Mouse (Mus musculus) myocyte (in vitro differentiated cells): ENCODE measurements at regions not wholly inside any gene's neighbourhood (a gene's known extent, or its start where the extent isn't known, plus 50 kb on each side); places are given as distances from the start of the nearest gene placed in this dataset.

ENCODE experiments used
- H3K27me3 ChIP-seq: one replicate; pipeline ENCODE4 v1.6.1; 2011; ENCODE audit not compliant: control insufficient read depth, insufficient read depth, insufficient read length
- H3K36me3 ChIP-seq: one replicate; pipeline ENCODE4 v1.6.1; 2011; ENCODE audit not compliant: control insufficient read depth, insufficient read depth
- H3K4me2 ChIP-seq: one replicate; pipeline ENCODE4 v1.6.1; 2011; ENCODE audit warnings: low read depth, control low read depth
- H3K4me3 ChIP-seq: one replicate; pipeline ENCODE4 v1.5.1; 2011; ENCODE audit warnings: mild to moderate bottlenecking, control low read depth, moderate library complexity
- H3K79me2 ChIP-seq: one replicate; pipeline ENCODE4 v1.6.1; 2011; ENCODE audit not compliant: control insufficient read depth, insufficient read depth
- H3ac ChIP-seq: one replicate; pipeline ENCODE4 v1.6.1; 2011; ENCODE audit not compliant: control insufficient read depth, insufficient read length
- CEBPB ChIP-seq: IDR thresholded peaks from 2 replicates; pipeline ENCODE4 v1.6.1; 2011; ENCODE audit warnings: mild to moderate bottlenecking, moderate library complexity; ENCODE audit not compliant: poor library complexity, insufficient read depth, severe bottlenecking
- E2F4 ChIP-seq: IDR thresholded peaks from one replicate; pipeline ENCODE4 v1.6.1; 2011; ENCODE audit warnings: mild to moderate bottlenecking, control low read depth, moderate library complexity; ENCODE audit not compliant: insufficient read depth
- MAX ChIP-seq: IDR thresholded peaks from one replicate; pipeline ENCODE4 v1.6.1; 2011; ENCODE audit warnings: low read depth, mild to moderate bottlenecking, control low read depth
- MYOD1 ChIP-seq, 3 experiments: IDR thresholded peaks; one replicate each; pipeline ENCODE4 v1.6.1; 2011; ENCODE audit warnings: control low read depth in 2 of 3, low read depth in 2 of 3, mild to moderate bottlenecking in 2 of 3, moderate library complexity in 1 of 3; ENCODE audit not compliant: insufficient read length in 2 of 3, control insufficient read depth in 1 of 3
- MYOG ChIP-seq, 3 experiments: IDR thresholded peaks; one replicate each; pipeline ENCODE4 v1.6.1; 2011; ENCODE audit warnings: control low read depth in 2 of 3, low read depth in 2 of 3, mild to moderate bottlenecking in 2 of 3; ENCODE audit not compliant: insufficient read length in 2 of 3, control insufficient read depth in 1 of 3, insufficient read depth in 1 of 3
- POLR2A ChIP-seq: IDR thresholded peaks from one replicate; pipeline ENCODE4 v1.6.1; 2011; ENCODE audit warnings: low read depth, mild to moderate bottlenecking, control low read depth, moderate library complexity; ENCODE audit not compliant: insufficient read length
- POLR2AphosphoS2 ChIP-seq: IDR thresholded peaks from one replicate; pipeline ENCODE4 v1.6.1; 2011; ENCODE audit warnings: low read depth, control low read depth; ENCODE audit not compliant: insufficient read length
- REST ChIP-seq: IDR thresholded peaks from one replicate; pipeline ENCODE4 v1.6.1; 2011; ENCODE audit warnings: mild to moderate bottlenecking, control low read depth, moderate library complexity; ENCODE audit not compliant: insufficient read depth, insufficient read length
- SRF ChIP-seq: IDR thresholded peaks from one replicate; pipeline ENCODE4 v1.6.1; 2011; ENCODE audit warnings: low read depth; ENCODE audit not compliant: control insufficient read depth, insufficient read length
- TCF12 ChIP-seq: IDR thresholded peaks from one replicate; pipeline ENCODE4 v1.6.1; 2011; ENCODE audit warnings: mild to moderate bottlenecking, control low read depth; ENCODE audit not compliant: poor library complexity, insufficient read depth, severe bottlenecking
- TCF3 ChIP-seq: IDR thresholded peaks from one replicate; pipeline ENCODE4 v1.6.1; 2011; ENCODE audit warnings: low read depth, control low read depth; ENCODE audit not compliant: insufficient read length
- USF1 ChIP-seq: IDR thresholded peaks from one replicate; pipeline ENCODE4 v1.6.1; 2011; ENCODE audit warnings: low read depth, mild to moderate bottlenecking, control low read depth, moderate library complexity

- TF ChIP-seq MYOG (IDR thresholded peaks at IDR 0.05; ENCODE audit: control insufficient read depth in 1 of 3, insufficient read depth in 1 of 3, insufficient read length in 2 of 3, low read depth in 2 of 3) (no peak), REST (no peak), MAX (no peak), POLR2A (no peak), SRF (no peak), POLR2AphosphoS2 (no peak), CEBPB (no peak), USF1 (no peak), TCF3 (no peak), E2F4 (no peak), TCF12 (no peak), MYOD1 (IDR thresholded peaks at IDR 0.05; ENCODE audit: control insufficient read depth in 1 of 3, insufficient read length in 2 of 3, low read depth in 2 of 3) (no peak)
- no peak overlapping the region for H3K4me3 ChIP-seq
Observed at GRCm38 (mm10) chr15:18685439-18685838, 133.3 kb upstream of the Cdh10 start.

GRCm38 (mm10) chr15:18696680-18697284 is 122.0 kb upstream of the Cdh10 start:
- Histone ChIP-seq H3K4me2 (no peak overlapping the region), H3ac (no peak overlapping the region)
- TF ChIP-seq CEBPB: no peak
- no peak for TF ChIP-seq MYOG (IDR thresholded peaks at IDR 0.05; ENCODE audit: control insufficient read depth in 1 of 3, insufficient read depth in 1 of 3, insufficient read length in 2 of 3, low read depth in 2 of 3)
- no peak for TF ChIP-seq TCF12
- no peak for TF ChIP-seq TCF3
- no peak for TF ChIP-seq MAX
- TF ChIP-seq SRF: no peak
- no peak for TF ChIP-seq POLR2AphosphoS2
- TF ChIP-seq POLR2A: no peak
- no peak for TF ChIP-seq REST
- TF ChIP-seq USF1: no peak
- no peak for TF ChIP-seq MYOD1 (IDR thresholded peaks at IDR 0.05; ENCODE audit: control insufficient read depth in 1 of 3, insufficient read length in 2 of 3, low read depth in 2 of 3)
- no peak for TF ChIP-seq E2F4

More at GRCm38 (mm10) chr15:18685439-18685838, 133.3 kb upstream of the Cdh10 start:
- H3K36me3 ChIP-seq: no peaks in the 10 kb centered on the region
- no peaks in the 10 kb centered on the region for H3K27me3 ChIP-seq
- H3K79me2 ChIP-seq: no peaks in the 10 kb centered on the region
- H3K4me2 ChIP-seq: no peak overlapping the region
- no peak overlapping the region for H3ac ChIP-seq

GRCm38 (mm10) chr15:18744266-18744665 is 74.5 kb upstream of the Cdh10 start:
- Histone ChIP-seq H3K36me3 (no peaks in the 10 kb centered on the region), H3K79me2 (no peaks in the 10 kb centered on the region), H3K4me3 (no peak overlapping the region), H3K4me2 (no peak overlapping the region), H3ac (no peak overlapping the region), H3K27me3 (no peaks in the 10 kb centered on the region)
- no peak for TF ChIP-seq POLR2A
- TF ChIP-seq E2F4: no peak
- no peak for TF ChIP-seq MAX
- TF ChIP-seq TCF3: no peak
- no peak for TF ChIP-seq POLR2AphosphoS2
- TF ChIP-seq TCF12: no peak
- no peak for TF ChIP-seq SRF
- no peak for TF ChIP-seq CEBPB
- no peak for TF ChIP-seq MYOG (IDR thresholded peaks at IDR 0.05; ENCODE audit: control insufficient read depth in 1 of 3, insufficient read depth in 1 of 3, insufficient read length in 2 of 3, low read depth in 2 of 3)
- no peak for TF ChIP-seq REST
- TF ChIP-seq MYOD1 (IDR thresholded peaks at IDR 0.05; ENCODE audit: control insufficient read depth in 1 of 3, insufficient read length in 2 of 3, low read depth in 2 of 3): no peak
- no peak for TF ChIP-seq USF1

More at GRCm38 (mm10) chr15:18696680-18697284, 122.0 kb upstream of the Cdh10 start:
- no peaks in the 10 kb centered on the region for H3K36me3 ChIP-seq
- H3K27me3 ChIP-seq: no peaks in the 10 kb centered on the region
- H3K79me2 ChIP-seq: no peaks in the 10 kb centered on the region
- H3K4me3 ChIP-seq: no peak overlapping the region

GRCm38 (mm10) chr15:18748574-18749246 is 70.0 kb upstream of the Cdh10 start:
- no peaks in the 10 kb centered on the region for H3K79me2 ChIP-seq
- H3K27me3 ChIP-seq: no peaks in the 10 kb centered on the region
- no peaks in the 10 kb centered on the region for H3K36me3 ChIP-seq
- no peak for TF ChIP-seq TCF12
- no peak for TF ChIP-seq E2F4
- TF ChIP-seq POLR2AphosphoS2: no peak
- no peak for TF ChIP-seq MAX
- TF ChIP-seq SRF: no peak
- no peak for TF ChIP-seq CEBPB
- no peak for TF ChIP-seq POLR2A
- TF ChIP-seq MYOD1 (IDR thresholded peaks at IDR 0.05; ENCODE audit: control insufficient read depth in 1 of 3, insufficient read length in 2 of 3, low read depth in 2 of 3): no peak
- no peak for TF ChIP-seq USF1
- TF ChIP-seq MYOG (IDR thresholded peaks at IDR 0.05; ENCODE audit: control insufficient read depth in 1 of 3, insufficient read depth in 1 of 3, insufficient read length in 2 of 3, low read depth in 2 of 3): no peak
- TF ChIP-seq REST: no peak
- no peak for TF ChIP-seq TCF3
- no peak overlapping the region for H3ac ChIP-seq
- H3K4me3 ChIP-seq: no peak overlapping the region
- H3K4me2 ChIP-seq: peak overlapping the region; percentile 7
